Mouse (Mus musculus) hindbrain, postnatal 0 days (tissue): ENCODE measurements around the gene Macrod2. TPM values are rescaled to one million over a fixed set of nuclear protein-coding genes. Genes with fewer than 3 reads are reported as not detected.

ENCODE experiments used
- ATAC-seq: fragments of 200-750 bp; cut with Nextera tagmentation; 2 replicates; pipeline ENCODE4 v1.8.0; 2017; ENCODE audit warnings: mild to moderate bottlenecking, moderate TSS enrichment, moderate library complexity
- DNase-seq: peaks from one replicate; pipeline ENCODE4 v3.0.0-alpha.2; 2015; ENCODE audit warnings: low spot score
- H3K27ac ChIP-seq: fragments of 300-500 bp; sonication (generic); 2 replicates; pipeline ENCODE4 v1.5.1; 2014; ENCODE audit warnings: mild to moderate bottlenecking
- H3K27me3 ChIP-seq: fragments of 300-500 bp; sonication (generic); 2 replicates; pipeline ENCODE4 v1.6.1; 2014; ENCODE audit warnings: low read length, mixed read lengths; ENCODE audit not compliant: insufficient read depth
- H3K36me3 ChIP-seq: fragments of 300-500 bp; sonication (generic); 2 replicates; pipeline ENCODE4 v1.6.1; 2014; ENCODE audit warnings: low read length, mixed read lengths; ENCODE audit not compliant: insufficient read depth
- H3K4me1 ChIP-seq: fragments of 300-500 bp; sonication (generic); 2 replicates; pipeline ENCODE4 v1.6.1; 2014; ENCODE audit warnings: antibody characterized with exemption, low read length, mixed read lengths; ENCODE audit not compliant: insufficient read depth
- H3K4me2 ChIP-seq: fragments of 300-500 bp; sonication (generic); 2 replicates; pipeline ENCODE4 v1.6.1; 2014; ENCODE audit warnings: low read depth, mild to moderate bottlenecking, low read length, moderate library complexity, mixed read lengths
- H3K4me3 ChIP-seq: fragments of 300-500 bp; sonication (generic); 2 replicates; pipeline ENCODE4 v1.5.1; 2014; ENCODE audit warnings: low read length
- H3K9ac ChIP-seq: fragments of 300-500 bp; sonication (generic); replicated peaks from 2 replicates; pipeline ENCODE4 v1.6.1; 2014; ENCODE audit warnings: mild to moderate bottlenecking, low read length, moderate library complexity, mixed read lengths
- H3K9me3 ChIP-seq: fragments of 300-500 bp; sonication (generic); 2 replicates; pipeline ENCODE4 v1.6.1; 2016; ENCODE audit warnings: low read length, mixed read lengths
- CTCF ChIP-seq: IDR thresholded peaks from 2 replicates; pipeline ENCODE4 v1.5.1; 2016; ENCODE audit warnings: antibody characterized with exemption, control low read depth, low read depth
- whole genome bisulfite sequencing: fragments of 180-500 bp; shearing (Covaris S2); extraction: QIAGEN DNeasy Blood & Tissue Kit; methylation state at CpG from one replicate; pipeline ENCODE4 v1.1.7; 2014; 5-methylcytosine and 5-hydroxymethylcytosine counted together
- polyA plus RNA-seq: library from polyadenylated mRNA; unstranded; fragments of >200 nt; fragmentation: Nextera tagmentation; extraction: Ambion mirVana; gene quantifications from 2 replicates; pipeline ENCODE4 v1.2.1, GENCODE M21; 2015
- total RNA-seq: library from RNA; depleted of rRNA; stranded (reverse); fragments of >200 nt; gene quantifications from 2 replicates; pipeline ENCODE4 v1.2.3, GENCODE M21; 2014

Gene Macrod2
- total and polyA plus RNA-seq, 2 experiments from 2014 or later = 18.3 to 60.0 TPM

- no peak overlapping the region for H3K9ac ChIP-seq
Measured at GRCm38 (mm10) chr2:142335103-142335999, 1940.2 kb downstream of the Macrod2 start.

DNA sequence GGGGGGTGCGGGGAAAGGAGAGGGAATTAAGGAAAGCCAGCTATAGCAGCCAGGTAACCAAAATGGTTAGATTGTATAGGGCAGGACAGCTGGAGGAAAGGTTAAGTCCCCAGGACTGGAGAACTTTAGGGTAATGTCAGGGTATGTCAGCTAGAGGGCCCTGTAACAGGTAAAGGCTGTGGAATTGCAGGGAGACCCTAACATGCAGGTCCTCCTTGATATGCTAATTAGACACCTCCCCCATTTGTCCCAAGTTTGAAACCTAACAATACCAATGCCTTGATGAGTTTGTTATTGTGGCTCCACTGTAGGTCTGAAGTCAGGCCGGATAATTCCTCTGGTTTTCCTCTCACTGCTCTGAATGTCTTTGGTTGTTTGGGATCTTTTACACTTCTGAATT, 1948.9 kb downstream of the Macrod2 start:
- no peak for TF ChIP-seq CTCF
- no peak overlapping the region for H3K9ac ChIP-seq

More at GRCm38 (mm10) chr2:142335103-142335999, 1940.2 kb downstream of the Macrod2 start:
- 24% methylated on average over 10 of the region's 10 CpGs for WGBS
- 0 out of 2 replicates have a peak, but pooled peaks have one; percentile 22 for ATAC-seq
- TF ChIP-seq CTCF = no peak
- Histone ChIP-seq H3K36me3 (no peaks in the 10 kb centered on the region), H3K27me3 (no peaks in the 10 kb centered on the region), H3K4me2 (peak overlapping the region; percentile 27; the same call in 1 of the 2 replicates), H3K4me1 (peaks cover 6% of the 10 kb centered on the region; the same call in 1 of the 2 replicates), H3K4me3 (no peak overlapping the region), H3K9me3 (no peaks in the 10 kb centered on the region), H3K27ac (peak overlapping the region; percentile 57; the same call in 1 of the 2 replicates)
- no peak for DNase-seq

DNA sequence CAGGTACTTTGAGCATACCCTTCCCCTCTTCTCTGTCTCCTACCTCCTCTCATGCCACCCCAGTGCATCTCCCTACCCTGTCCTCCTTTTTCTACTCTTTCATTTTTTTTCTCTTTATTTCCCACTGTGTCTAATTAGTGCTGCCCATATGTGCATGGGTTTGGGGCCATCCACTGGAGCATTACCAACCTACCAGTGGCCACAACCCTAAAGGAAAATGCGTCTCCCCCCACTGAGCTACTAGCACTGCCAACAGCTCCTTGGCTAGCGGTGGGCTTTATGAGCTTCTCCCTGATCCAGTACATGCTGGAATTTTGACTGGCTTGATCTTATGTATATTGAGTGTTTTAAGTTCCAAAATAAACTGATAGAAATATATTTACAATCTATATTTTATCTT, 1949.6 kb downstream of the Macrod2 start:
- 0 out of 2 replicates have a peak, but pooled peaks have one; percentile 29 for ATAC-seq

More for the DNA sequence above, 1948.9 kb downstream of the Macrod2 start:
- ATAC-seq (no peak), DNase-seq (no peak)
- Histone ChIP-seq H3K36me3 (no peaks in the 10 kb centered on the region), H3K4me3 (no peak overlapping the region), H3K27me3 (no peaks in the 10 kb centered on the region), H3K4me2 (no peak overlapping the region), H3K27ac (no peak overlapping the region), H3K4me1 (no peaks in the 10 kb centered on the region), H3K9me3 (no peaks in the 10 kb centered on the region)
- WGBS = 53% methylated on average over 1 of the region's 2 CpGs

GRCm38 (mm10) chr2:142349805-142350204, 1954.7 kb downstream of the Macrod2 start:
- H3K27me3 ChIP-seq = no peaks in the 10 kb centered on the region
- no peak for TF ChIP-seq CTCF
- H3K4me2 ChIP-seq = no peak overlapping the region
- peak; percentile 41 for DNase-seq
- H3K4me1 ChIP-seq = no peaks in the 10 kb centered on the region
- no peak overlapping the region for H3K4me3 ChIP-seq
- H3K9ac ChIP-seq = no peak overlapping the region
- H3K27ac ChIP-seq = no peak overlapping the region
- no peak for ATAC-seq
- H3K36me3 ChIP-seq = no peaks in the 10 kb centered on the region
- no peaks in the 10 kb centered on the region for H3K9me3 ChIP-seq

More for the DNA sequence above, 1949.6 kb downstream of the Macrod2 start:
- no peak for TF ChIP-seq CTCF
- 48% methylated on average over 2 of the region's 2 CpGs for WGBS
- Histone ChIP-seq H3K9ac (no peak overlapping the region), H3K4me1 (no peaks in the 10 kb centered on the region), H3K4me3 (no peak overlapping the region), H3K36me3 (no peaks in the 10 kb centered on the region), H3K4me2 (no peak overlapping the region), H3K9me3 (no peaks in the 10 kb centered on the region), H3K27ac (no peak overlapping the region), H3K27me3 (no peaks in the 10 kb centered on the region)
- peak; percentile 42 for DNase-seq

DNA sequence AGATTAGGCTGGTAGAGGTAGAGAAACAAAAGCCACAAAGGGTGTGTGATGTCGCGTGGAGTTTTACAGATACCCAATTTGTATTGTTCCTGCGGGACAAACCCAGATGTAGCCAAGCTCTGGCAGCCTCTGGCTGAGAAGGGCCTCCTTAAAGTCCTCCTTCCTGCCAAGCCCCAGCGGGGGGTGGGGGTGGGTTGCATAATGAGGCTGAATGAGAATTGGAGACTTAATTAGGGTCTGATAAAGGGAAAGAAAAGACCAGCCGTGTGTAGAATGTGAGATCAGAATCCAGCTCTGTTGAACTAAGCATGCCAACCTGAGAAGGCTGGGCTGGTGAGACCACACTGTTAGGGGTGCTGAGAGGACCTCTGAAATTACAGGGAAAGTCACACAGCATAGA, 1967.8 kb downstream of the Macrod2 start:
- Histone ChIP-seq H3K27me3 (no peaks in the 10 kb centered on the region), H3K36me3 (no peaks in the 10 kb centered on the region), H3K4me1 (no peaks in the 10 kb centered on the region; the same call in 1 of the 2 replicates), H3K9me3 (no peaks in the 10 kb centered on the region), H3K9ac (no peak overlapping the region), H3K4me3 (no peak overlapping the region), H3K27ac (no peak overlapping the region), H3K4me2 (no peak overlapping the region)
- no peak for TF ChIP-seq CTCF
- 5% methylated on average over 5 of the region's 5 CpGs for WGBS
- ATAC-seq (no peak), DNase-seq (peak; percentile 63)

GRCm38 (mm10) chr2:142373978-142374377, 1978.9 kb downstream of the Macrod2 start:
- no peak overlapping the region for H3K4me3 ChIP-seq
- H3K27me3 ChIP-seq = no peaks in the 10 kb centered on the region
- no peak overlapping the region for H3K27ac ChIP-seq
- no peak overlapping the region for H3K9ac ChIP-seq
- no peak for TF ChIP-seq CTCF
- H3K36me3 ChIP-seq = no peaks in the 10 kb centered on the region
- WGBS = 13% methylated on average over 3 of the region's 3 CpGs
- H3K4me1 ChIP-seq = no peaks in the 10 kb centered on the region
- H3K4me2 ChIP-seq = no peak overlapping the region
- ATAC-seq (no peak), DNase-seq (peak; percentile 8)
- H3K9me3 ChIP-seq = no peaks in the 10 kb centered on the region

- no peak overlapping the region for H3K27ac ChIP-seq
- H3K27me3 ChIP-seq = no peaks in the 10 kb centered on the region
- 87% methylated on average over 2 of the region's 2 CpGs for WGBS
- H3K9me3 ChIP-seq = no peaks in the 10 kb centered on the region
- no peak overlapping the region for H3K9ac ChIP-seq
- H3K4me3 ChIP-seq = no peak overlapping the region
- no peaks in the 10 kb centered on the region for H3K36me3 ChIP-seq
- peak; percentile 42 for DNase-seq
- no peak for ATAC-seq
- no peak for TF ChIP-seq CTCF
- no peaks in the 10 kb centered on the region for H3K4me1 ChIP-seq
- no peak overlapping the region for H3K4me2 ChIP-seq
Measured at GRCm38 (mm10) chr2:142380563-142380962, 1985.5 kb downstream of the Macrod2 start.
